Mouse (Mus musculus) MEL (cell line): ENCODE results near the gene Igf1r.

Source experiments
- CHD1 ChIP-seq: IDR thresholded peaks from 2 replicates; pipeline ENCODE4 v1.6.1; 2012; ENCODE audit warnings: low read depth, mild to moderate bottlenecking, inconsistent platforms, low read length, improper control_type of control experiment
- CTCF ChIP-seq, 3 experiments: IDR thresholded peaks in 2 of 3; conservative IDR thresholded peaks in 1 of 3; 2 replicates each; pipeline ENCODE4 v1.5.1; 2011 to 2012; ENCODE audit warnings: low read length in 3 of 3, low read depth in 2 of 3, mild to moderate bottlenecking in 2 of 3, improper control_type of control experiment in 1 of 3, inconsistent platforms in 1 of 3, mixed read lengths in 1 of 3, moderate library complexity in 1 of 3; ENCODE audit not compliant: control insufficient read depth in 1 of 3, insufficient read depth in 1 of 3, poor library complexity in 1 of 3, severe bottlenecking in 1 of 3
- EP300 ChIP-seq, 2 experiments: IDR thresholded peaks; 2 replicates each; pipeline ENCODE4 v1.6.1; 2011; ENCODE audit warnings: improper control_type of control experiment in 2 of 2, low read length in 2 of 2, low read depth in 1 of 2, mild to moderate bottlenecking in 1 of 2
- POLR2A ChIP-seq, 2 experiments: IDR thresholded peaks; 2 replicates each; pipeline ENCODE4 v1.6.1; 2011 to 2012; ENCODE audit warnings: low read length in 2 of 2, mild to moderate bottlenecking in 2 of 2, control low read depth in 1 of 2, improper control_type of control experiment in 1 of 2, low read depth in 1 of 2, moderate library complexity in 1 of 2; ENCODE audit not compliant: control insufficient read depth in 1 of 2, insufficient read depth in 1 of 2, poor library complexity in 1 of 2
- POLR2AphosphoS2 ChIP-seq: IDR thresholded peaks from 2 replicates; pipeline ENCODE4 v1.6.1; 2011; ENCODE audit warnings: low read length, improper control_type of control experiment
- RAD21 ChIP-seq: IDR thresholded peaks from 2 replicates; pipeline ENCODE4 v1.6.1; 2011; ENCODE audit warnings: mild to moderate bottlenecking, low read depth, low read length, improper control_type of control experiment
- ZKSCAN1 ChIP-seq: IDR thresholded peaks from 2 replicates; pipeline ENCODE4 v1.6.1; 2012; ENCODE audit warnings: low read depth, mild to moderate bottlenecking, inconsistent platforms, low read length, improper control_type of control experiment, moderate library complexity

GRCm38 (mm10) chr7:68085870-68086341 lies 133.3 kb downstream of the Igf1r start:
- TF ChIP-seq POLR2A (IDR thresholded peaks at IDR 0.05; ENCODE audit: control insufficient read depth in 1 of 2, insufficient read depth in 1 of 2, low read depth in 1 of 2, low read length in 2 of 2, poor library complexity in 1 of 2): no peak
- TF ChIP-seq CTCF (IDR thresholded peaks at IDR 0.05 in 2 of 3, conservative IDR thresholded peaks at IDR 0.05 in 1 of 3; ENCODE audit: control insufficient read depth in 1 of 3, insufficient read depth in 1 of 3, low read depth in 2 of 3, low read length in 3 of 3, poor library complexity in 1 of 3, severe bottlenecking in 1 of 3): no peak
- no peak for TF ChIP-seq RAD21
- TF ChIP-seq ZKSCAN1: no peak
- TF ChIP-seq CHD1: no peak
- TF ChIP-seq POLR2AphosphoS2: no peak
- peak; percentile 46 to 66 for TF ChIP-seq EP300 (IDR thresholded peaks at IDR 0.05; ENCODE audit: low read depth in 1 of 2, low read length in 2 of 2)
